Mouse (Mus musculus) kidney, adult 2 months (tissue): ENCODE data around the gene Wwox. TPM values are rescaled to one million over a fixed set of nuclear protein-coding genes. Genes with fewer than 3 reads are reported as not detected.

ENCODE experiments used
- DNase-seq: peaks from one replicate; pipeline ENCODE4 v3.0.0; 2021
- H3K27ac ChIP-seq: fragments of 200-500 bp; 2 replicates; pipeline ENCODE4 v1.5.1; 2012; ENCODE audit warnings: low read depth, low read length, control low read depth, inconsistent platforms; ENCODE audit not compliant: insufficient read depth
- H3K27me3 ChIP-seq: fragments of 200-500 bp; replicated peaks from 2 replicates; pipeline ENCODE4 v1.6.1; 2012; ENCODE audit warnings: mild to moderate bottlenecking, moderate library complexity, low read length, inconsistent platforms; ENCODE audit not compliant: control insufficient read depth, insufficient read depth
- H3K36me3 ChIP-seq: fragments of 200-500 bp; 2 replicates; pipeline ENCODE4 v1.6.1; 2012; ENCODE audit warnings: mild to moderate bottlenecking, moderate library complexity, low read length, inconsistent platforms; ENCODE audit not compliant: control insufficient read depth, insufficient read depth
- H3K4me1 ChIP-seq: fragments of 200-500 bp; 2 replicates; pipeline ENCODE4 v1.6.1; 2011; ENCODE audit warnings: low read length; ENCODE audit not compliant: control insufficient read depth, insufficient read depth
- H3K4me3 ChIP-seq: fragments of 200-500 bp; 2 replicates; pipeline ENCODE4 v1.5.1; 2011; ENCODE audit warnings: mild to moderate bottlenecking, low read depth, low read length, control low read depth; ENCODE audit not compliant: insufficient read depth
- CTCF ChIP-seq: fragments of 200-500 bp; conservative IDR thresholded peaks from 2 replicates; pipeline ENCODE4 v1.5.1; 2011; ENCODE audit warnings: low read depth, mild to moderate bottlenecking, control low read depth, low read length, moderate library complexity, mixed read lengths; ENCODE audit not compliant: insufficient read depth, insufficient read length
- POLR2A ChIP-seq: fragments of 200-500 bp; IDR thresholded peaks from one replicate; pipeline ENCODE4 v1.6.1; 2011; ENCODE audit warnings: low read depth, low read length, control low read depth
- WGBS: fragments of 180-500 bp; shearing (Covaris S2); methylation state at CpG from one replicate; pipeline ENCODE4 v1.1.7; 2018; 5-methylcytosine and 5-hydroxymethylcytosine counted together
- polyA plus RNA-seq: library from polyadenylated mRNA; depleted of rRNA; stranded (reverse); fragments of >200 nt; gene quantifications from 2 replicates; pipeline ENCODE4 v1.2.3, GENCODE M21; 2012

The Wwox gene
- polyA plus RNA-seq, 1 experiment: 15.3 TPM

DNA sequence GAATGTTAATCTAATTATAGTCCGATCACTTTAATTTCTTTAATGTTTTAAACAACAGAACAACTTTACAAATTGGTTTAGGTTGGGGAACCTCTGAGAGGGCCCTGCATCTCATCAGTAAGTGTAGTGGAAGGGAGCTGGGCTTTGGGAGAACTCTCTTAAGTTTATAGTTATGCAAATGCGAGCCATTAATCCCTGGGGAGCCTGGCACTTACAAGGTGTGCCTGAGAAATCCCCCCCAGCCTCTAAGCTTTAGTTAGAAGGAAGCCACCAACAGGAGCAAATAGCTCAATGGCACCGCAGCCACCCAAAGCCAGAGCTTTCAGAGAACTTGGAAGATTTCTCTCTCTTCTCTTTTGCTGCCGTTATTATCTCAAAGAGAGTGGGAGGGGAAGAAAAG lies 759.7 kb downstream of the Wwox start:
- TF ChIP-seq POLR2A (no peak), CTCF (no peak)
- no peaks in the 10 kb centered on the region for H3K27me3 ChIP-seq
- no peak overlapping the region for H3K27ac ChIP-seq
- no peak overlapping the region for H3K4me3 ChIP-seq
- DNase-seq: no peak
- WGBS: 54% methylated on average over 4 of the region's 4 CpGs
- H3K36me3 ChIP-seq: no peaks in the 10 kb centered on the region
- no peaks in the 10 kb centered on the region for H3K4me1 ChIP-seq

GRCm38 (mm10) chr8:115199616-115200150 lies 760.2 kb downstream of the Wwox start:
- no peaks in the 10 kb centered on the region for H3K27me3 ChIP-seq
- H3K4me1 ChIP-seq: no peaks in the 10 kb centered on the region
- DNase-seq: no peak
- WGBS: 49% methylated on average over 14 of the region's 14 CpGs
- no peaks in the 10 kb centered on the region for H3K36me3 ChIP-seq
- H3K27ac ChIP-seq: no peak overlapping the region
- H3K4me3 ChIP-seq: no peak overlapping the region
- TF ChIP-seq POLR2A (no peak), CTCF (no peak)

GRCm38 (mm10) chr8:115201726-115202125 lies 762.3 kb downstream of the Wwox start:
- H3K4me1 ChIP-seq: no peaks in the 10 kb centered on the region
- no peaks in the 10 kb centered on the region for H3K27me3 ChIP-seq
- H3K36me3 ChIP-seq: no peaks in the 10 kb centered on the region
- H3K4me3 ChIP-seq: no peak overlapping the region
- 80% methylated on average over 7 of the region's 7 CpGs for WGBS
- H3K27ac ChIP-seq: no peak overlapping the region
- no peak for TF ChIP-seq POLR2A
- TF ChIP-seq CTCF: no peak
- no peak for DNase-seq

DNA sequence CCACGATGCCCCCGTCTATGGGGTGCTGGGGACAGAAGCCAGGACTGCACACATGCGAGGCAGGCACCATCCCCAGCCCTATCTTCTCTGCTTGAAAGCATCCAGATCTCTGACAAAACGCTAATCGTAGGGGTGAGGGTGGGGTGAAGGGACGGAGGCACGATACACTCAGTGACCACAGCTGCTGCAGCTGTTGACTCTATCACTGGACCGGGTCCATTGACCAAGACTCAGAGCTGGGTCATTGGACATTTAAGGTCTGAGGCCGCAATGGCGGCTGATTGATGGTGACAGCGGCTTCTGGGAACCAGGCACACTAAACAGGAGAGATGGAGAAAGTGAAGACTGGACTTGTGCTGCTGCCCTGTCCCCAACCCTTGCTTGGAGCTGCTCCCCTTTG lies 768.0 kb downstream of the Wwox start:
- Histone ChIP-seq H3K27ac (no peak overlapping the region), H3K4me1 (no peaks in the 10 kb centered on the region), H3K36me3 (no peaks in the 10 kb centered on the region), H3K27me3 (no peaks in the 10 kb centered on the region), H3K4me3 (no peak overlapping the region)
- 59% methylated on average over 11 of the region's 11 CpGs for WGBS
- no peak for DNase-seq
- TF ChIP-seq POLR2A (no peak), CTCF (no peak)

DNA sequence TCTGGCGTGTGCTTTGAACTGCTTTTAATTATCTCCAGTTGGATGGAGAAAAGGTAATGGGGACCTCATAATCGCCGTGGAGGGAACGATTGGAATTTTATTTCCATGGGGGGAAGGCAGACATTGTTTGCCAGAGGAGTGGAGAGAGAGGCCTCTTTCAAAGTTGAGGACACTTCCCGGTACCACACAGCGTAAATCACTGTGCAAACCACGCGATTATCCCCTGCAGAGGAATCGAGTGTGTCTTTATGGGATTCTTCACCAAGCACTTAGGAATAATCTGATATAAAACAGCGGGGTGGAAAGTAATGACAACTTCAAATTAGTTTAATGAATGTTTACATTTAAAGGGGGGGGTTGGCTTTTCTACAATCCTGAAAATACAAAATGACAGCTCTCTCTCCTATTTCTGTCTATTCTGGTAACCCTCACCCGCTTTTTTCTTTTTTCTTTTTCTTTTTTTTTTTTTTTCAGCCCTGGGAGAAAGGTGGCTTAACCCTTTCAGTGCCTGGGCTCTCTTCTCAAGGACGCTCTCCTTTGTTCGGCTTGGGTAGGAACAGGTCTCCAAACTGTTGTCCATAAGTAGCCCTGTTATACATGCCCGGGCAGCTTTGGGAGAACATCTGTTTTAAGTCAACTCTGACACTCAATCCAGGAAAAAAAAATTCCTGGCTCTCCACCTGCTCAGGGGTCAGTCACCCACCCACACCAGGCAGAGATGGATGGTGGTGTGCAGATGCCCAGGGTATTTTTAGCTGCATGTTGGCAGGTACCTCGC lies 769.1 kb downstream of the Wwox start:
- no peak for DNase-seq
- TF ChIP-seq POLR2A (no peak), CTCF (no peak)
- Histone ChIP-seq H3K36me3 (no peaks in the 10 kb centered on the region), H3K4me3 (no peak overlapping the region), H3K27me3 (no peaks in the 10 kb centered on the region), H3K27ac (no peak overlapping the region), H3K4me1 (no peaks in the 10 kb centered on the region)
- 45% methylated on average over 15 of the region's 15 CpGs for WGBS

GRCm38 (mm10) chr8:115210014-115210413 lies 770.6 kb downstream of the Wwox start:
- TF ChIP-seq CTCF: no peak
- TF ChIP-seq POLR2A: no peak
- Histone ChIP-seq H3K27ac (no peak overlapping the region), H3K4me3 (no peak overlapping the region), H3K4me1 (no peaks in the 10 kb centered on the region), H3K27me3 (no peaks in the 10 kb centered on the region), H3K36me3 (no peaks in the 10 kb centered on the region)
- no peak for DNase-seq
- WGBS: 75% methylated on average over 6 of the region's 6 CpGs

DNA sequence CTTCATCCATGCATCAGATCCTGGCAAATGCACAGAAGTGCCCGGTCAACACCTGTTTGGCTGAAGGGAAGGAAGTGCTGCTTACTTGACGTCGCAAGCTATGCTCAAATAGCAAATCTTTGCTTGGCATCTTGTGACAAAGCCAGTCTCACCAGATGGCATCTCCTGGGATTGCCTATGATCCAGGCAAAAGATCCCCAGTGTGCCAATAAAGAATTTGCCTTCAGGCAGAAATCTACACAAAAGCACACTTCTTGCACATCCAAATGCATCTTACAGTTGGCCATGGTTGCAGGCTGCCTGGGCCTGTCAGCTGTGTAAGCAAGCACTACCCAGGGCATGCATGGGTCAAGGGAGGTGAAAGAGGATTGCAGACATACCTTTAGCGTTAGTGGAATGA lies 773.7 kb downstream of the Wwox start:
- no peaks in the 10 kb centered on the region for H3K36me3 ChIP-seq
- no peak for TF ChIP-seq CTCF
- no peak for TF ChIP-seq POLR2A
- H3K27me3 ChIP-seq: no peaks in the 10 kb centered on the region
- no peak overlapping the region for H3K27ac ChIP-seq
- no peak for DNase-seq
- H3K4me1 ChIP-seq: no peaks in the 10 kb centered on the region
- no peak overlapping the region for H3K4me3 ChIP-seq
- 84% methylated on average over 4 of the region's 4 CpGs for WGBS
